Mouse (Mus musculus): ENCODE measurements around the gene C130032M10Rik.

The C130032M10Rik gene

DNA sequence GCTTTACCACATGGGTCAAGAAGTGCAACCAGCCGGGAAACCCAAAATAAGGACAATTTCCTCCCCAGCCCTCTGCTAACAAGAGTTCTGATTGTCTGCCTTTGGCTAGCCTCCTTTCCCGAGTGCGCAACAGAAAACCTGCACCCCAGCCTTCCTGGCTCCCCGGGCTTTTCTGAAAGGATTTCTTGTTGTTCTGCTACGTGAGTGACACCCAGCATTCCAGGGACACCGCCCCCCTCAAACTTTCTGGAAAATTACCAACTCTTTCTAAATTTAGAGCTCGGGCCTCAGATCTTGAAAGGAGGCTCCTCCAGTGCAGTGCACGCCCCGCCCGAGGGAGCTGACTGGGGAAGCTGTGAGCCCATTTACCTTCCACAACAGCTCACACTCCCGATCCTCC lies at the start of gene C130032M10Rik:
Gene C130032M10Rik (plus strand): TSS at position 334 of the 400 bp plus-strand sequence.
- no peak for DNase-seq (ENCODE audit: low read depth, low spot score)

DNA sequence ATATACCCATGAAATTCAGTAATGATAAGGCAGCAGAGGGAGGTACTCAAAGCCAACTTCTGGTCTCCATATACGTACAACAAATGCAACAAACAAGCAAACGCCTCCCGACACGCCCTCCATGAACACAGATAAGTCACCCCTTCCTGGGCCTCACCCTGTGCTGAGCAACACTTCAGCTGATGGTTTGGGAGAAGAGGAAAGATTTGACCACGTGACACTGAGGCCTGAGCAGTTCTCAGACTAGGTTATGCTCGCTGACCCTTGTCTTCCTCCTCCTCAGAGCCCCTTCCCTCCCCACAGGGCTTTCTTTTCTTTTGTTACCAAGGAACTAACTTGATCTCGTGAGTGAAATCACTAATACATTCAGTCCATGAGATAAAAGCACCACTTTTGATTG lies 48.6 kb upstream of the C130032M10Rik start:
- no peak for DNase-seq (ENCODE audit: low read depth, low spot score)

DNA sequence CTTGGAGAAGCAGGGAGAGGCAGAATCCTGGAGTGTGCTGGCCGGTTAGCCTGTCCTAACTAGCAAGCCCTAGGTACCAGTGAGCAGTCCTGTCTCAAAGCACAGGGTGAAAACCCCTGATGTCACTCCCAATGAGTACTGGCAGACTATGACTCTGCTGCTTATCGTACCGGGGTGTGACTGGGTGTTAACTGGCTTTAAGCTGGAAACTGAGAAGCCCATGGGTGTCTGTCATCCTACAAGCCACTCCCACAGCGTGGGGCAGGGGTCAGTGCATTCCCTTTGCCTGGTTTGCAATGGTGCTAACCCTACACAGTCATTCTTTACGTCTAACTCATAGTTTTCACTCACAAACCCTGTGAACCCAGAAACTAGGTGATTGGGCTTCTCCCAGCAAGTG lies 47.3 kb upstream of the C130032M10Rik start:
- no peak for DNase-seq (ENCODE audit: low read depth, low spot score)

DNA sequence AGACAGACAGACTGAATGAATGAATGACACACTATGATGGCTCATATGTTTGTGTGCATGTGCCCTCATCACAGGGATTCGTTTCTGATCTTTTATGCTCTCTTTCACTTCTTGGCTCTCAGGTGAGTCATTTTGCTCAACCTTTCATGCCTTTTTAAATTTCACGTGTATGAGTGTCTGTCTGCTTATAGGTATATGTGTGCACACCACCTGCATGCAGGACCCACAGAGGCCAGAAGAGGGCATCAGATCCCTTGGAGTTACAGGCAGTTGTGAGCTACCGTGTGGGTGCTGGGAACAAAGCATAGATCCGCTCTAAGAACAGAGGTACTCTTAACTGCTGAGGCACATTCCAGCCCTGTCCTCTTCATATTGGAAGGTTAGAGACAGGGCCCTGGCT lies 46.8 kb upstream of the C130032M10Rik start:
- peak; percentile 54 for DNase-seq (ENCODE audit: low read depth, low spot score)

DNA sequence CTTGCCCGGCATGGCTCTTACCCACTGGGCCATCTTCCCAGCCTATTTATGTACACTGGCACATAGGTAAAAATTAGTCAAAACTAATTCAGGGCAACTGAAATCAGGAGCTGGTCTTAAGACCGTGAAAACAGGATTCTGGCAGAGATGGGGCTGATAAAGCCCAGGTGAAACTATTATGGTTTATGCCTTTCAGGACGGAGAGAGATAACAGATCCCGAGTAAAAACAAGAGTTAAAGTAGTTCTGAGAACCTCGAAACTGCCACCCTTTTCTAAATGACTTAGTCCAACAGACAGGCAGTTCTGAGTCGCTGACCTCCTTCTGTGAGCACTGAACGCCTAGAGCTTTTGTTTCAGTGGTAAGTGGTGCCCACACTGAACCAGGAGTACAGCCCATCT lies 43.6 kb upstream of the C130032M10Rik start:
- no peak for DNase-seq (ENCODE audit: low read depth, low spot score)

DNA sequence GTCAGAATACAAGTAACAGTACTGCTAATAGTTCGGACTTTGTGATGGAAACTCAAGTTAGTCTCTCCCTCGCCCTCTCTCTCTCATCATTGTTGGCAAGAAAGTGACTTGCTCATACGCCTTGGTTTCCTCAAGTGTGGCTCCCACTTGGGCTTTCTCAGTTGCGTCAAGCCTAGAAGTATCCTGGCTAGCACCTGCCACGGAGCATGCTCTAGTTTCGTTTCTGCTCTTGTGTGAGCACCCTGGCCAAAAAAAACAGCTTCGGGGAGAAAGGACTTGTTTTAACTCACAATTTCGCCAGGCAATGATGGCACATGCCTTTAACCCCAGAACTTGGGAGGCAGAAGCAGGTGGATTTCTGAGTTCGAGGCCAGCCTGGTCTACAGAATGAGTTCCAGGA lies 38.5 kb upstream of the C130032M10Rik start:
- no peak for DNase-seq (ENCODE audit: low read depth, low spot score)

DNA sequence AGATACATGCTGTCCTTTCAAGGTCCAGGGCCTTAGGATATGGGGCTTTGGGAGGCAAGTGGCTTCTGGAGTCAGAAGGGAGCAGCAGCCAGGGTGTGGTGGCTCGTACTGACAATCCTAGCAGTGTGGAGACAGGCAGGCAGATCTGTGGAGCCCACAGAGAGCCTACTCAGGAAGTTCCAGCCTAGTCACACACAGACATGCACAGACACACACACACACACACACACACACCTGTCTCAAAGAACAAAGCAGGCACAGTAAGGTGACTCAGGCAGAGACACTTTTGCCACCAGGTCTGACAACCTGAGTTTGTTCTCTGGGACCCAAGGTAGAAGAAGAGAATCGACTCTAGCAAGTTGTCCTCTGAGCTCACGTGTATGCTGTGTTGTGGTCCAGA lies 34.6 kb upstream of the C130032M10Rik start:
- no peak for DNase-seq (ENCODE audit: low read depth, low spot score)

DNA sequence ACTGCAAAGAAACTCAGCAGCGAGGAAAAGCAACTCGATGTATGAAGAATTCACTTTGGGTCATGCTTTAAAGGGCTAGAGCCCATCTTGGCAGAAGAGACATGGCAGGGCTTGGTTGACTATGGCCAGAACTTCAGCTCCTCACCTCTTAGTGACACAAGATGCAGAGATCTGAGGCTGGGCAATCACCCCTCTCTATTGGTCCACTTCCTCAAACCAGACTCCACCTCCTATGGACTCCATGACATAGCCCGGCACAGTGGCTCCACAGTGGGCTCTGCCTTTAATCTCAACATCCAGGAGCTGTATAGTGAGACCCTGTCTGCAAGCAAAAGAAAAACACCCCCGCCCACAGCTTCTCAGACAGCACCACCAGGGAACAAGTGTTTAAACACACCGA lies 30.7 kb upstream of the C130032M10Rik start:
- no peak for DNase-seq (ENCODE audit: low read depth, low spot score)

DNA sequence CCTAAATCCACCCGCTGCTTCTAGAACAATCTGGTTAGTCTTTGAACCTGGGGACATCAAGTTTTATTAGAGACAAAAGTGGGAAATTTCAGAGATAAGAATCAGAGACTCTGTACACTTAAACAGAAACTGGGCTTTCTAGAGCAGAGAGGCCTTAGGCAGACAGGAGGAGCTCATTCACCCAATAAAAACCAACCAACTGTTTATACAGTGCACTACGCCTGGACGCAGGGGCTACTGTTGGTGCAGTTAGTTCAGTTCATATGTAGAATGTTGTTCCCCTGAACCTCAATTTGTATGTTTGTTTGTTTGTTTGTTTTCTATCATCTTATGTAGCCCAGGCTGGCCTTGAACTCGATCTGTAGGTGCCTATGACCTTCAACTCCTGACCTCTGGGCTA lies 28.7 kb upstream of the C130032M10Rik start:
- DNase-seq (ENCODE audit: low read depth, low spot score), result no peak

DNA sequence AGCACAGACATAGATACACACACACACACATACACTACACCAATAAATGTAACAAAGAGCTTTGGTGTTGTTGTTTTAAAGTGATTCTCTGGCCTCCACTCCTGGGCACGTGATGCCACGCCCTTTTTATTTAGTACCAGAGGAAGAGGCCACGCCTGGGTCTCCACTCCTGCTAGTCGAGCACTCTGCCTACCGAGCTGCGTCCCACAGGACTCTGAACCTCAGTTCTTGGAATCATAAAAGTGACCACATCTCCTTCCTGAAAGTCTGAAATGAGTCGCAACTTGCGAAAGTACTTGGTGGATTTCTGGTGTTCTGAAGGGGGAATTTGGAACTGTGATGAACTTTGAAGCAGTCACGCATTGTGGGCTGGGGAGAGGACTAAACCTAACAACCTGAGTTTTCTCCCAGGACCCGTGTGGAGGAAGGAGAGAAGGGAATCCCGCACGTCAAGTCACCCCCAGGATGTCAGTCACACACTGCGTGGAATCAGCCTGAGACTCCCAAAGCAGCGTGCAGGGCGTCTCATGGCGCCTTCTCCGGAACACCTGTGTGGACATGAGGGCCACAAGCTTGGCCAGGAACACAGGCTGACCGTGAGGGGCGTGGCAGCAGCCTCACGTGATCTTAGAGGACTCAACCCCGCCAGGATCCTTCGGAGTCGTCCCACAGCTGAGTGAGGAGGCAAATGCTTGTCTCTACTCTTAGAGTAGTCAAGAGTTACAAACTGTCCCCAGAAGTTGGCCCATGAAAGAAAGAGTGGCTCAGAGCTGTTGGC lies 27.8 kb upstream of the C130032M10Rik start:
- no peak for DNase-seq (ENCODE audit: low read depth, low spot score)

DNA sequence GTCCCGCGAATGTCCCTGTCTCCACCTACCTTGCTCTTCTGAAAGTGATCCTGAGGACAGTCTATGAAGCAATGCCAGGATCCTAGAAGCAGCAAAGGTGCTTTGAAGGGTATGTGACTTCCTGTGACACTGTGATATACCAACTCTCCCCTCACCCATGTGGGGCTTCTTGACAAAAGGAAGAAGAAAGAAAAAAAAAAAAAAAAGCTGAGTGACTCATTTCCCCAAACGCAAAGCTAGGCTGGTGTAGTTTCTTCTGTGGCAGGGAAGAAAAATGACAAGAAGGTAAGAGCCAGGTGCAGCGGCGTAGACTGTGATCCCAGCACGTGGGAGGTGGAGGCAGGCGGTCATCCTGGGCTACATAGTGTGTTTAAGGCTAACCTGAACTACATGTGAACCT lies 19.0 kb upstream of the C130032M10Rik start:
- DNase-seq (ENCODE audit: low read depth, low spot score), result no peak

DNA sequence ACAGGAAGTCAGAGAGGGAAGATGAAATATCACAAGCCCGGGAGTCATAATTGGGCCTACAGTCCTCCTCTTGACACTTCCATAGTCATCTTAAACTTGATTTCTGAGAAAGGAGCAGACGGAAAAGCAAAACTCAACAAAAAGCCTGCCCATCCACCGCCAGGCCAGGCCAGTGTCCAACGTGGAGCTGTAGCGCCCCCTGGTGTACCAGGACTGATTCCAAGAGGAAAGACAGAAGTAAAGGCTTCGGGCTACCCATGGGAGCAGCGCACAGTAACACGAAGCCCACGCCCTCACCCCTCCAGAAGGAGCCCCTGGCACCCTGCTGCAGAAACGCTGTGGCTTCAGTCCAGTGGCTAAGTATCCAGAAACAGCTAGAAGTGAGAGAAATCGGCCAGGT lies 17.3 kb upstream of the C130032M10Rik start:
- peak; percentile 90 for DNase-seq (ENCODE audit: low read depth, low spot score)

DNA sequence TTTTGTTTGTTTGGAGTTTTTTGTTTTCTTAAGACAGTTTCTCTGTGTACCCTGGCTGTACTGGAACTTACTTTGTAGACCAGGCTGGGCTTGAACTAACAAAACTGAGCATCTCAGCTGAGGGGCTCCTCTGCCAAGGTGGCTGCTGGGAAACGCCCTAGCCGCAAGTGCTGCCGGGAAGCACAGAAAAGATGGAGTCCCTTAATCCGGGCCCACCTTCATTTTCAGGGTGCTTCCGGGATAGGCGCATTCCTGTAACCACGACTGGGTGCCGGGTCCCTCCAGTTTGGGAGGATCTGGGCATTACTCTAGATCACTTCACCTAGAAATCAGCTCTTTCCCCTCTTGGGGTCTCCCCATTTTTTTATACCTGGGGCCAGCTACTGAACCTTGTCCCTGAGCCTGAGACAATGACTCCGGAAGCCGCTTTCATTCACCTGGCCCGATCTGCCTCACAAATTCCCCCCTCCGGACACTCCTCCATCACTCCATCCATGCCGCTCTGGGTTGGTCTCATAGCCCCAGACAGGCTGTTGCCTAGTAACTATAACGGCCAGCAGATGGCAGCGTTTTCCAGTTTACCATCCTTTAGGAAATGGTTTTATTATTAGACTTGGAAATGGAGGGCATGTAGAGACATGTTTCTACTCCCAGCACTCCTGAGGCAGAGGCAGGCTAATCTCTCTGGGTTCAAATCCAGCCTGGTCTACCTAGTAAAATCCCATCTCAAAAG lies 15.5 kb upstream of the C130032M10Rik start:
- peak; percentile 96 for DNase-seq (ENCODE audit: low read depth, low spot score)

DNA sequence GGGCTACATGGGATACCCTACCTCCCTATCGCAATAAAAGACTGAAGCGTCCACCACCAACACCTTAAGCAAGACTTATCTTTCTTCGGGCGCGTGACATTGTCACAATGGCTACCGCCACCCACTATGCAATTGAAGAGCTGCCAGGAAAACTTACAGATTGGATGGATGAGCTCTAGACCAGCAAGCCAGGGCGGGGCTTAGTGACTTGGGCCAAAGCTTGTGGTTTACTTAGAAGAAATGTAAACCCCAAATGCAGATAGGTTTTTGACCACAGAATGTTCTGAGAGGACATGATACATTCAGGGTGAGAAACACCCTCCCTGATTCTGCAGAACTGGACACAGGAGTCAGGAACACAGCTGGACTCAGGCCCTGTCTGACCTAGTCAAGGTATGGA lies 14.4 kb upstream of the C130032M10Rik start:
- DNase-seq (ENCODE audit: low read depth, low spot score), result peak; percentile 49

DNA sequence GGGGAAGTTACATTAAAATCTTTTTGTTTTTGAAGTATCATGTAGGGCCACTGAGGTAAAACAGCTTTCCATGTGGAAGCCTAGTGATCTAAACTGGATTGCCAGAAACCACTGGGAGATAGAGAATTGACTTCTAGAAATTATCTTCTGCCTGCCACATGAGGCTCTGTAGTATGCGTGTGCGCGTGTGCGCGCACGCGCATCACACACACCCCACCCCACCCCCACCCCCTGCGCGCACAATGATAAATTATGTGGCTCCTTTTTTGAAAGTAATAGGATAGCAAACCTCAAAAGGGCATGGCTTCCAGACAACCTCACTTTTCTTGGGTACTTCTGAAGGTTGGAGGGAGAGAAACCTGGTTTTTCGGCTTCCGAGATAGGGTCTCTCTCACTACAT lies 13.6 kb upstream of the C130032M10Rik start:
- no peak for DNase-seq (ENCODE audit: low read depth, low spot score)

DNA sequence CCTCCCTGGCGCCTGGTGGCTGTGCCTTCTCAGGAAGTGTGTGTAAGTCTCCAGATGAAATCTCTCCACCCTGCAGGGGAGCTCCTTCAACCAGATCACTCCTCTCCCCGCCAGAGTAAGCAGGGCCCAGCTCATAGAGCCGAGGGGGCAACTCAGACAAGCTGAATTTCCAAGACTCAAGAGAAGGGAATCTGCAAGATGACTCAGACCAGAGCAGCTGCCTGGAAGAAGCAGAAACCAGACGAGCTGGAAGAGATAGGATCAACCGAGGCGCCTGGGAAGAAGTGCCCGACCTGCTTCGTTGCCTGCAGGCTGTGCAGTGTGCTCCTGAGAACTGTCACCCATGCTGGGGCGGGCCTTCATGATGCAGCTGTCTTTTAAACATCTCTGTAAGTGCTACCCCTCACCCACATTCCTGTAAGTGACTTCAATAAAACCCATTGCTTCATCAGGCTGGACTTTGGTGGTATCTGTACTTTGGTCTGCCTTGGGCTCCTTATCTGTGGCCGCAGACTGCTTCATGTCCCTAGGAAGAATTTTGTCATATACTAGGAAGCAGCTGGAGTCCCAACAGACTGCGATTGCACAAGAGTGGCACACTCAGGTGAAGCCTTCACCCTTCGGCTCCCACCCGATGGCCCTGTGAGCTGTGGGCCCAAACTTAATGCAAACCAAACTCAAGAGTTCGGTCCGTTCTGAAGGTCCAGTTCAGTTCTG lies 12.6 kb upstream of the C130032M10Rik start:
- no peak for DNase-seq (ENCODE audit: low read depth, low spot score)

DNA sequence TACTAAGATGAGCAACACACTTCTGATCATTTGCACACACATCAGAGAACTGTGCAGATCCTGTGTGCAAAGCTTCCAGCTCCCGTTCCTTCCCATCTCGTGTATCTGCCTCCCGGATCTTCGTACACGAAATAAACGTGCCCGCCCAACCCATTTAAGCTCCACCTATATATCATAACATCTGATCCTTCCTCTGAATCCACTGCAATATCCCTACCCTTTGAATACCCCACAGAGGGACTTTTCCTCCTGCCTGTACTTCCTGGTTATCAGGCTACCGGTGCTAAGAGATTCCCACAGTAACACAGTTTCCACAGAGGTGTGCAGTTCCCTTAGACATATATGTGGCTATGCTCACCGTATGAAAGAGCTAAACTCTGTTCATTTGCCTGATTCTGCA lies 10.7 kb upstream of the C130032M10Rik start, which contains the start of gene Ccr4:
Gene Ccr4 (minus strand): TSS at position 101 of the 400 bp plus-strand sequence.
- DNase-seq (ENCODE audit: low read depth, low spot score), result no peak

DNA sequence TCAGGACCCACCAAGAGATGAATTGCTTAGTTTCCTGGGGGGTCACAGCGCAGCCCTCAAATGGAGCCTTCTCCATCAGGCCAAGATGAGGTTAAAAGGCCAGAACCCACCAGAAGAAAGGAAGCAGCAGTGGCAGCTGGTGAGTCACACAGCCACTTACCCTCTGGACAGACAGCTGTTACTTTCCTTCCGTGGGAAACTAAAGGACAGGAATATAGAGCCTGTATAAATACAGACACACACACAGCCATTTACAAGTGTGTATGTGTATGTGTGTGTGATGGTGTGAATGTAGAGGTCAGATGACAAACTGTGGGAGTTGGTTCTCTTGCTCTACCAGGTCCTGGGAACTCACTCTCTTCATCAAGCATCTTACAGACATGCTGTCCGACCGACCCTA lies 8.9 kb upstream of the C130032M10Rik start:
- no peak for DNase-seq (ENCODE audit: low read depth, low spot score)

DNA sequence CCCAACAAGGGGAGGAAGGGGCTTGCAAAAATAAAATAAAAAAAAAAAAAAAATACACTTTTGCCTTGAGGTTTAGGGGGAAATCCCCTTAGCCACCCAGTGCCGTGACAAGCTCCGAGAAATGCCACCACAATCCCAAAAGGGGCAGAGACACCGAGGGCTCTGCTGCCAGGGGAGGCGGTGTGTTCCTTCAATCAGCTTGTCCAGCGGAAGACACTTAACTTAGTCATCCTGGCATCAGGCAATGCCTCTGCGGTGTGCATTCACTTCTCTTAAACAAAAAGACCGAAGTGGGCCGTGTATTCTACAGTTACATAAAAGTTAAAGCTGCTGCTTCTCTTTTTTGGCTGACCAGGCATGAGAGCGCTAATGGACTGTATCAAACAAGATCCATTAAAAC lies 8.1 kb upstream of the C130032M10Rik start:
- no peak for DNase-seq (ENCODE audit: low read depth, low spot score)

DNA sequence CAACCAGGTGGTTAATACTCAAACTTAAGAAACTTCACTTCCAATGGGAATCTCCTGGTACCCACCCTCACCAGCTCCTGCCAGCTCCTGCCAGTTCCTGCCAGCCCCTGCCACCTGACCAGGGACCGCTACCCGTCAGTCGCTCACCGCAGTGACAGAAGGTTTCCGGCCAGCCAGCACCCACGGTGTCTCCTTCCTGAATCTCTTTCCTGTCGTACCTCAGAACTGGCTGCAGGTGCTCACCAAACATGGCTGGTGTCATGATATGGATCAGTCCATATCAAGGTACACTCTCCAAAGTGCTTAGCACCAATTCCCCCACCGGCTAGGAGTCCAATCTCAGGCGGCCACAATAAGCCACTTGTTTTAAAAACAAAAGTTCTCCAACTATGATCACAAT lies 5.7 kb upstream of the C130032M10Rik start:
- DNase-seq (ENCODE audit: low read depth, low spot score), result no peak

DNA sequence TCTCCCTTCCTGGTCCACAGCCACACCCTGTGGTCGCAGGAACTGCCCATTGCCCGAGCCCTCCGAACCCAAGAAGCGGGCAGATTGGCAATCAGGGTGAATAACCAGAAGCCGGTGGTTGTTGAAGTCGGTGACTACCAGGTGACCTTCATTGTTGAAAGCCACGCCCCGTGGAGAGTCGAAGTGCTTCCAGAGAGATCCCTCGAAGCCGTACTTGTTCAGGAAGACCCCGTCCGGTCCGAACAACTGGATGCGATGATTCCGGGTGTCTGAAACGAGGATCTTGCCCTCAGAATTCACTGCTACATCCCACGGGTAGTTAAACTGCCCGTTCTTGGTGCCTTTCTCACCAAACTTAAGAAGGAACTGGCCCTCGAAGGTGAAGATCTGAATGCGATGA lies 2.7 kb upstream of the C130032M10Rik start:
- no peak for DNase-seq (ENCODE audit: low read depth, low spot score)

DNA sequence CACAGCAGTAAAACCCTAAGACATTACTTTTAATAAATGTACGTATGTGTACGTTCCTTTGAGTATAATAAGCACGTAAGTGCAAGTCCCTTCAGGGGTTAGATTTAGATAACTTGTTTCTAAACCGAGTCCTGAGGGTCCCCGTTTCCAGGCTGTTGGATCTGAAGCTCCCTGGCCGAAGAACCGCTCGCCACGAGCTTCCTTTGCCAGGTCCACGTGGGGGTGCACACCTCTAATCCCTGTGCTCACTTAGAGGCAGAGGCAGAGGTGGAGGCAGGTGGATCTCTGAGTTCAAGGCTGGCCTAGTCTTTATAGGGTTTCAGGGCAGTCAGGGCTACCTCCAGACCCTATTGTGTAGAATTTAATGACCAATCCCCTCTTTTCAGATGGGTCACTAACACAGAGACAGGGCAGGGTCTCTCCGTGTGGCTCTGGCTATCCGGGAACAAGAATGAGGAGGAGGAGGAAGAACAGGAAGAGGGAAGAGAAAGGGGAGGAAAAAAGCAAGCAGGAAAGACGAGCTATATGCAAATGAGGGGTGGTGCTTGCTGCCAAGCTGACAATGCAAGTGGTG lies 2.5 kb downstream of the C130032M10Rik start:
- no peak for DNase-seq (ENCODE audit: low read depth, low spot score)

All from ES-CJ7 (cell line).